Mouse (Mus musculus) embryonic fibroblast, embryonic 13.5 days (primary cell): ENCODE measurements at regions not wholly inside any gene's neighbourhood (a gene's known extent, or its start where the extent isn't known, plus 50 kb on each side); places are given as distances from the start of the nearest gene placed in this dataset.

Source experiments
- H3K27ac ChIP-seq: 2 replicates; pipeline ENCODE4 v1.5.1; 2012; ENCODE audit warnings: low read length, control low read depth, inconsistent platforms; ENCODE audit not compliant: insufficient read depth
- H3K4me1 ChIP-seq: 2 replicates; pipeline ENCODE4 v1.6.1; 2011; ENCODE audit warnings: low read length; ENCODE audit not compliant: control insufficient read depth, insufficient read depth
- H3K4me3 ChIP-seq: 2 replicates; pipeline ENCODE4 v1.5.1; 2011; ENCODE audit warnings: mild to moderate bottlenecking, control low read depth, low read length; ENCODE audit not compliant: insufficient read depth
- CTCF ChIP-seq: IDR thresholded peaks from 2 replicates; pipeline ENCODE4 v1.5.1; 2011; ENCODE audit warnings: mild to moderate bottlenecking, control low read depth, low read length, moderate library complexity, borderline replicate concordance; ENCODE audit not compliant: insufficient read depth
- POLR2A ChIP-seq: IDR thresholded peaks from 2 replicates; pipeline ENCODE4 v1.6.1; 2011; ENCODE audit warnings: low read depth, mild to moderate bottlenecking, control low read depth, low read length, moderate library complexity

- no peaks in the 10 kb centered on the region for H3K4me1 ChIP-seq
- H3K27ac ChIP-seq, result no peak overlapping the region
- H3K4me3 ChIP-seq, result no peak overlapping the region
- no peak for TF ChIP-seq POLR2A
- TF ChIP-seq CTCF, result no peak
These were observed 285.0 kb downstream of the Rngtt start for GRCm38 (mm10) chr4:33594997-33595657.

- H3K4me3 ChIP-seq, result no peak overlapping the region
- TF ChIP-seq POLR2A, result no peak
- no peak for TF ChIP-seq CTCF
- no peak overlapping the region for H3K27ac ChIP-seq
- peaks cover 2% of the 10 kb centered on the region; the same call in 1 of the 2 replicates for H3K4me1 ChIP-seq
These were observed 285.7 kb downstream of the Rngtt start for GRCm38 (mm10) chr4:33595763-33596162.

GRCm38 (mm10) chr4:33599966-33600365 lies 289.9 kb downstream of the Rngtt start:
- H3K27ac ChIP-seq, result no peak overlapping the region
- no peak overlapping the region for H3K4me3 ChIP-seq
- TF ChIP-seq CTCF, result no peak
- no peak for TF ChIP-seq POLR2A

GRCm38 (mm10) chr4:33600805-33601204 lies 290.7 kb downstream of the Rngtt start:
- TF ChIP-seq CTCF, result no peak
- no peak for TF ChIP-seq POLR2A

More at GRCm38 (mm10) chr4:33599966-33600365, 289.9 kb downstream of the Rngtt start:
- H3K4me1 ChIP-seq, result peaks cover 2% of the 10 kb centered on the region; the same call in 1 of the 2 replicates

GRCm38 (mm10) chr4:33604636-33605035 lies 294.5 kb downstream of the Rngtt start:
- Histone ChIP-seq H3K4me1 (peaks cover 2% of the 10 kb centered on the region; the same call in 1 of the 2 replicates), H3K4me3 (no peak overlapping the region), H3K27ac (no peak overlapping the region)
- TF ChIP-seq POLR2A, result no peak
- no peak for TF ChIP-seq CTCF

More at GRCm38 (mm10) chr4:33600805-33601204, 290.7 kb downstream of the Rngtt start:
- H3K27ac ChIP-seq, result no peak overlapping the region
- H3K4me1 ChIP-seq, result peaks cover 2% of the 10 kb centered on the region; the same call in 1 of the 2 replicates
- no peak overlapping the region for H3K4me3 ChIP-seq

- Histone ChIP-seq H3K4me1 (no peaks in the 10 kb centered on the region), H3K4me3 (no peak overlapping the region), H3K27ac (no peak overlapping the region)
- TF ChIP-seq POLR2A (no peak), CTCF (no peak)
These were observed 284.4 kb upstream of the Cnr1 start for GRCm38 (mm10) chr4:33639821-33640575.

GRCm38 (mm10) chr4:33640576-33641255 lies 283.7 kb upstream of the Cnr1 start:
- Histone ChIP-seq H3K4me3 (no peak overlapping the region), H3K27ac (no peak overlapping the region), H3K4me1 (no peaks in the 10 kb centered on the region)
- no peak for TF ChIP-seq CTCF
- TF ChIP-seq POLR2A, result no peak

- no peaks in the 10 kb centered on the region for H3K4me1 ChIP-seq
- no peak overlapping the region for H3K27ac ChIP-seq
- no peak overlapping the region for H3K4me3 ChIP-seq
- TF ChIP-seq POLR2A, result no peak
- no peak for TF ChIP-seq CTCF
These were observed 282.5 kb upstream of the Cnr1 start for GRCm38 (mm10) chr4:33641883-33642282.

GRCm38 (mm10) chr4:33642526-33642925 lies 281.9 kb upstream of the Cnr1 start:
- no peak overlapping the region for H3K4me3 ChIP-seq
- TF ChIP-seq CTCF (no peak), POLR2A (no peak)
- no peak overlapping the region for H3K27ac ChIP-seq
- H3K4me1 ChIP-seq, result no peaks in the 10 kb centered on the region

- H3K4me3 ChIP-seq, result no peak overlapping the region
- TF ChIP-seq CTCF (no peak), POLR2A (no peak)
These were observed 279.2 kb upstream of the Cnr1 start for GRCm38 (mm10) chr4:33645217-33645616.

GRCm38 (mm10) chr4:33651292-33651691 lies 273.1 kb upstream of the Cnr1 start:
- TF ChIP-seq CTCF (no peak), POLR2A (no peak)
- H3K4me1 ChIP-seq, result no peaks in the 10 kb centered on the region
- no peak overlapping the region for H3K27ac ChIP-seq
- H3K4me3 ChIP-seq, result no peak overlapping the region

More at GRCm38 (mm10) chr4:33645217-33645616, 279.2 kb upstream of the Cnr1 start:
- H3K4me1 ChIP-seq, result no peaks in the 10 kb centered on the region
- no peak overlapping the region for H3K27ac ChIP-seq
